Mouse (Mus musculus) kidney, embryonic 14.5 days (tissue): ENCODE results near the gene Med13l. TPM values are rescaled to one million over a fixed set of nuclear protein-coding genes. Genes with fewer than 3 reads are reported as not detected.

Source experiments
- ATAC-seq: fragments of 200-750 bp; cut with Nextera tagmentation; 2 replicates; pipeline ENCODE4 v1.8.0; 2017; ENCODE audit warnings: moderate number of reproducible peaks, mild to moderate bottlenecking, moderate TSS enrichment, moderate library complexity; ENCODE audit not compliant: low FRiP score, low TSS enrichment
- H3K27ac ChIP-seq: fragments of 300-500 bp; sonication (generic); 2 replicates; pipeline ENCODE4 v1.5.1; 2014; ENCODE audit warnings: low read depth, mild to moderate bottlenecking, low read length, moderate library complexity, mixed read lengths
- H3K27me3 ChIP-seq: fragments of 300-500 bp; sonication (generic); 2 replicates; pipeline ENCODE4 v1.6.1; 2014; ENCODE audit warnings: mild to moderate bottlenecking, low read length; ENCODE audit not compliant: control insufficient read depth, insufficient read depth
- H3K36me3 ChIP-seq: fragments of 300-500 bp; sonication (generic); 2 replicates; pipeline ENCODE4 v1.6.1; 2014; ENCODE audit warnings: low read length, mixed read lengths; ENCODE audit not compliant: control insufficient read depth, insufficient read depth
- H3K4me1 ChIP-seq: fragments of 300-500 bp; sonication (generic); 2 replicates; pipeline ENCODE4 v1.6.1; 2014; ENCODE audit warnings: low read length, mixed read lengths; ENCODE audit not compliant: control insufficient read depth, insufficient read depth
- H3K4me2 ChIP-seq: fragments of 300-500 bp; sonication (generic); replicated peaks from 2 replicates; pipeline ENCODE4 v1.6.1; 2014; ENCODE audit warnings: low read depth, mild to moderate bottlenecking, low read length
- H3K4me3 ChIP-seq: fragments of 300-500 bp; sonication (generic); 2 replicates; pipeline ENCODE4 v1.5.1; 2014; ENCODE audit warnings: mild to moderate bottlenecking, low read length
- H3K9ac ChIP-seq: fragments of 300-500 bp; sonication (generic); 2 replicates; pipeline ENCODE4 v1.6.1; 2014; ENCODE audit warnings: low read depth, mild to moderate bottlenecking, low read length, moderate library complexity
- H3K9me3 ChIP-seq: fragments of 300-500 bp; sonication (generic); 2 replicates; pipeline ENCODE4 v1.6.1; 2016; ENCODE audit warnings: low read length; ENCODE audit not compliant: control insufficient read depth
- WGBS: fragments of 180-500 bp; shearing (Covaris S2); extraction: QIAGEN DNeasy Blood & Tissue Kit; methylation state at CpG from one replicate; pipeline ENCODE4 v1.1.7; 2014; 5-methylcytosine and 5-hydroxymethylcytosine counted together
- polyA plus RNA-seq: library from polyadenylated mRNA; unstranded; fragments of >200 nt; fragmentation: Nextera tagmentation; extraction: Ambion mirVana; gene quantifications from 2 replicates; pipeline ENCODE4 v1.2.1, GENCODE M21; 2014

Gene Med13l
- polyA plus RNA-seq, 1 experiment from 2014 or later = 12.1 TPM

DNA sequence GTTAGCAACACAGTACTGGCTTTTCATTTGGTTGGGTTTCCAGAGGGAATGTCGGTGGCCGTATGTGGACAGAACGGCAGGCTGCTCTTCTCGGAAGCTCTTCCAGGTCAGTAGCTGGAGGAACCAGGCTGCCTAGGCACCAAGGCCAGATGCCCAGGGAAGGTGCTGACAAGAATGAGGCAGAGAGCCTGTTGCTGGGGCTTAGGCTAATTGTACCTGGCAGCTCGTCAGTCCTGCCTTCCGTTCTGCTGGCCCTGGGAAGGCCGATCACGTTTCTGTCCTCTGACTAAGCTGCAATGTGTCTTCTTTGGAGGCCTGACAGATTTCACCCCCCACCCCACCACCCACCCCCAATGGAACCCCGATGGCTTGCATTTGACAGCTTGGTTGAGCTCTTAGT lies 251.9 kb downstream of the Med13l start:
- Histone ChIP-seq H3K4me1 (no peaks in the 10 kb centered on the region), H3K9ac (no peak overlapping the region), H3K36me3 (no peaks in the 10 kb centered on the region), H3K27ac (no peak overlapping the region), H3K4me3 (no peak overlapping the region), H3K9me3 (no peaks in the 10 kb centered on the region), H3K4me2 (no peak overlapping the region), H3K27me3 (no peaks in the 10 kb centered on the region)
- ATAC-seq = no peak
- 77% methylated on average over 9 of the region's 9 CpGs for WGBS

DNA sequence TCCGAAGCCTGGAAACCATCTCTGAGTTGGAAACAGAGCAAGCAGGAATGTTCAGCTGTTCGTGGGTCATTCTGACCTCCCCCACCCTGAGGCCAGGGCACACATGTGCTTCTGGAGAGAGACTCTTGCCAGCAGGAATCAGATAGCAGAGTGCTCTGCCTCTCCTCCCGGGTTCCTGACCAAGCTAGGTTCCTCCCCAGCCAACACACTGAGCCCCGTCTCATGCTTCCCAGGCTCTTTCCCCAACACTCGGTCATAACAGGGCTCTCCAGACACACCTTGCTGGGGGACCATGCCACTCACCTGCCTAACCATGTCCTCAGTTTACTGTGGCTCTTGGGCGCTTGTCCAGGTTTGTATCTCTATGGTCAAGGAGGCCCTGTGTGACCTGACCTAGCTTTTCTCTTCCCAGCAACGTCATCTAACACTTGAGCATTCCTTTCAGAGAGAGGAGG lies 252.5 kb downstream of the Med13l start:
- H3K36me3 ChIP-seq = no peaks in the 10 kb centered on the region
- H3K4me2 ChIP-seq = no peak overlapping the region
- H3K9ac ChIP-seq = no peak overlapping the region
- H3K9me3 ChIP-seq = no peaks in the 10 kb centered on the region
- no peak overlapping the region for H3K4me3 ChIP-seq
- no peak for ATAC-seq
- WGBS = 59% methylated on average over 7 of the region's 7 CpGs
- H3K27ac ChIP-seq = no peak overlapping the region
- no peaks in the 10 kb centered on the region for H3K27me3 ChIP-seq
- no peaks in the 10 kb centered on the region for H3K4me1 ChIP-seq

DNA sequence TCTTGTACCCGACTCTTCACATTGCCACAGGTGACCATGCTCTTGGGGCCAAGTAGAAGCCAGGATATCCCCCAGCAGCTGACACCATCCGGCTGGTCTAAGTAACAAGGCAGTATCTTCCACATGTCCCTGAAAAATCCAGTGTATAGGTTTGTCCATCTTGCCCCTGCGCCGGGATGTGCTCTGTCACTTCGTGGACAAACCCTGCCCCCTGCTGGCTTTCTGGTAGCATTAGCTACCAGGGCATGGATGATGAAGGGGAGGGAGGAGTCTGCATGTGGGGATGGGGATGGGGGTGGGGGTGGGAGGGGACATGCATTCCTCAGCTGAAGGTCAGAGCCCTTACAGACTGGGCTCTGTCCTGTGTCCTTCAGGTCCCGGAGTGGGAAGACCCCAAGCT lies 253.6 kb downstream of the Med13l start:
- Histone ChIP-seq H3K27ac (no peak overlapping the region), H3K4me1 (no peaks in the 10 kb centered on the region), H3K9ac (no peak overlapping the region), H3K9me3 (no peaks in the 10 kb centered on the region), H3K27me3 (no peaks in the 10 kb centered on the region), H3K4me2 (no peak overlapping the region), H3K36me3 (no peaks in the 10 kb centered on the region), H3K4me3 (no peak overlapping the region)
- ATAC-seq = 0 out of 2 replicates have a peak, but pooled peaks have one; percentile 21
- 48% methylated on average over 6 of the region's 6 CpGs for WGBS
